ENCODE assay signal across 9 mouse cellular contexts in genomic region chr12:85541153-85541552, GRCm38 (mm10). TPM values are rescaled to one million over a fixed set of nuclear protein-coding genes. Genes with fewer than 3 reads are reported as not detected.
A peak's percentile ranks its signal among the peaks of the same experiment; 100 is the strongest.
DNase-seq lines count a peak whose midpoint lies in the region; ATAC-seq and TF ChIP-seq lines count a peak whose summit lies in the region.
"Had no signal": no experiment of that assay in that cellular context is flagged by ENCODE, and none has a peak within 500 bp of the region (broad histone marks: within the 10 kb centered on the region; RNA-seq: fewer than 3 reads in every experiment).

No protein-coding gene starts in this region.

- no peaks in the 10 kb centered on the region for H3K36me3 ChIP-seq in heart, embryonic 12.5 days
- no peaks in the 10 kb centered on the region for H3K36me3 ChIP-seq in limb, embryonic 14.5 days (ENCODE audit: control insufficient read depth, insufficient read depth, low read length)
- no peaks in the 10 kb centered on the region for H3K36me3 ChIP-seq in stomach, embryonic 15.5 days
- H3K36me3 ChIP-seq: liver, embryonic 15.5 days had no signal

- TF ChIP-seq POLR2A in limb, embryonic 14.5 days (IDR thresholded peaks at IDR 0.05; ENCODE audit: borderline replicate concordance, extremely low read depth, insufficient read depth, insufficient read length): no peak
- TF ChIP-seq POLR2A in cerebellum, adult 2 months (IDR thresholded peaks at IDR 0.05; ENCODE audit: borderline replicate concordance, insufficient read depth, low read length): no peak

- H3K9me3 ChIP-seq in heart, embryonic 12.5 days (replicated peaks): no peaks in the 10 kb centered on the region
- no peaks in the 10 kb centered on the region for H3K9me3 ChIP-seq in limb, embryonic 14.5 days (ENCODE audit: control insufficient read depth, low read length)
- no peaks in the 10 kb centered on the region for H3K9me3 ChIP-seq in stomach, embryonic 15.5 days
- H3K9me3 ChIP-seq: liver, embryonic 15.5 days had no signal

- ATAC-seq in heart, embryonic 12.5 days (ENCODE audit: insufficient number of reproducible peaks, low FRiP score): peak; percentile 82
- peak; percentile 71 for ATAC-seq in limb, embryonic 14.5 days (ENCODE audit: low FRiP score, low read depth)
- peak; percentile 78 for ATAC-seq in stomach, embryonic 15.5 days (ENCODE audit: insufficient read depth, low FRiP score, low read depth)
- no peak; the same call in 1 of the 2 replicates for ATAC-seq in frontal cortex, adult (ENCODE audit: low TSS enrichment)

- H3K27me3 ChIP-seq in heart, embryonic 12.5 days (replicated peaks): no peaks in the 10 kb centered on the region
- H3K27me3 ChIP-seq in limb, embryonic 14.5 days (ENCODE audit: control insufficient read depth, insufficient read depth, low read length): no peaks in the 10 kb centered on the region
- H3K27me3 ChIP-seq in stomach, embryonic 15.5 days (replicated peaks): no peaks in the 10 kb centered on the region
- H3K27me3 ChIP-seq in cerebellum, adult 2 months (ENCODE audit: control insufficient read depth, insufficient read depth, low read length): no peaks in the 10 kb centered on the region
- H3K27me3 ChIP-seq: liver, embryonic 15.5 days had no signal

- H3K4me3 ChIP-seq in heart, embryonic 12.5 days: no peak overlapping the region
- no peak overlapping the region for H3K4me3 ChIP-seq in limb, embryonic 14.5 days (replicated peaks; ENCODE audit: low read length)
- H3K4me3 ChIP-seq in stomach, embryonic 15.5 days (replicated peaks): no peak overlapping the region
- no peak overlapping the region for H3K4me3 ChIP-seq in cerebellum, adult 2 months (replicated peaks; ENCODE audit: insufficient read depth, low read depth, low read length)
- H3K4me3 ChIP-seq: liver, embryonic 15.5 days had no signal

- TF ChIP-seq CTCF in cerebellum, adult 2 months (IDR thresholded peaks at IDR 0.05; ENCODE audit: borderline replicate concordance, insufficient read depth, low read depth, low read length): no peak

- no peak overlapping the region for H3K9ac ChIP-seq in heart, embryonic 12.5 days
- no peak overlapping the region for H3K9ac ChIP-seq in limb, embryonic 14.5 days (ENCODE audit: low read depth, low read length, severe bottlenecking)
- no peak overlapping the region for H3K9ac ChIP-seq in stomach, embryonic 15.5 days
- H3K9ac ChIP-seq: liver, embryonic 15.5 days had no signal

- peaks cover 55% of the 10 kb centered on the region for H3K4me1 ChIP-seq in heart, embryonic 12.5 days (replicated peaks)
- peaks cover 24% of the 10 kb centered on the region for H3K4me1 ChIP-seq in limb, embryonic 14.5 days (ENCODE audit: control insufficient read depth, insufficient read depth, low read length)
- peaks cover 9% of the 10 kb centered on the region; the same call in 1 of the 2 replicates for H3K4me1 ChIP-seq in stomach, embryonic 15.5 days
- H3K4me1 ChIP-seq in cerebellum, adult 2 months (ENCODE audit: control insufficient read depth, insufficient read depth, low read length): no peaks in the 10 kb centered on the region
- H3K4me1 ChIP-seq: liver, embryonic 15.5 days had no signal

- H3K4me2 ChIP-seq in heart, embryonic 12.5 days: no peak overlapping the region; the same call in 1 of the 2 replicates
- H3K4me2 ChIP-seq in limb, embryonic 14.5 days (replicated peaks; ENCODE audit: low read depth, low read length, severe bottlenecking): no peak overlapping the region
- H3K4me2 ChIP-seq in stomach, embryonic 15.5 days: no peak overlapping the region
- H3K4me2 ChIP-seq: liver, embryonic 15.5 days had no signal

- DNase-seq in layer of hippocampus, adult 18-20 months (ENCODE audit: low spot score in 2 of 2): peak; percentile 9 to 40
- no peak for DNase-seq in layer of hippocampus, postnatal 10 days (ENCODE audit: low spot score in 2 of 2)
- peak; percentile 63 for DNase-seq in adipocyte (ENCODE audit: low spot score)
- DNase-seq in limb, embryonic 14.5 days (ENCODE audit: low spot score): peak; percentile 67
- no peak for DNase-seq in cerebellum, adult 2 months

- 38% methylated on average over 3 of the region's 3 CpGs for WGBS in heart, embryonic 12.5 days
- 26% methylated on average over 3 of the region's 3 CpGs for WGBS in limb, embryonic 14.5 days
- 18% methylated on average over 3 of the region's 3 CpGs for WGBS in stomach, embryonic 15.5 days
- WGBS in cerebellum, adult 2 months: 29% methylated on average over 3 of the region's 3 CpGs

- H3K27ac ChIP-seq in heart, embryonic 12.5 days (ENCODE audit: poor library complexity, severe bottlenecking): no peak overlapping the region
- no peak overlapping the region for H3K27ac ChIP-seq in limb, embryonic 14.5 days (replicated peaks; ENCODE audit: low read depth, low read length)
- H3K27ac ChIP-seq in stomach, embryonic 15.5 days: no peak overlapping the region
- H3K27ac ChIP-seq in cerebellum, adult 2 months (ENCODE audit: insufficient read depth, low read length): no peak overlapping the region
- H3K27ac ChIP-seq: liver, embryonic 15.5 days had no signal

RNA-seq across cellular contexts. Expression of gene Jdp2, which starts 57.7 kb away (rescaled TPM):
- 10 to 100 TPM; 44.6 to 55.5 TPM for total RNA-seq in layer of hippocampus, adult 18-20 months (2021)
- 10 to 100 TPM; 21.4 to 22.8 TPM for total RNA-seq in layer of hippocampus, postnatal 10 days (2021)
- 0.56 and 0.90 TPM in 2 replicates for polyA plus RNA-seq in heart, embryonic 12.5 days (2016; fragmentation: Nextera tagmentation; extraction: Ambion mirVana)
- 37.7 and 43.9 TPM in 2 replicates for polyA plus RNA-seq in limb, embryonic 14.5 days (2012; rRNA removed)
- polyA plus RNA-seq in limb, embryonic 14.5 days (2014; fragmentation: Nextera tagmentation; extraction: Ambion mirVana): 3.2 and 3.8 TPM in 2 replicates
- polyA plus RNA-seq in stomach, embryonic 15.5 days (2015; fragmentation: Nextera tagmentation; extraction: Ambion mirVana): 0.81 and 0.89 TPM in 2 replicates
- 27.5 and 28.7 TPM in 2 replicates for polyA plus RNA-seq in cerebellum, adult 2 months (2012; rRNA removed)

Comparison
In these comparisons a context has a peak if more than half of its experiments do, and no peak if none do; other contexts are left out.
1. DNase-seq: peak in layer of hippocampus, adult 18-20 months (2 of 2), adipocyte (single experiment) and limb, embryonic 14.5 days (single experiment); none in layer of hippocampus, postnatal 10 days (0 of 2) and cerebellum, adult 2 months (0 of 2).